Mouse (Mus musculus): ENCODE data around the gene Zfp423. TPM values are rescaled to one million over a fixed set of nuclear protein-coding genes. Genes with fewer than 3 reads are reported as not detected.

Zfp423 gene
- polyA plus RNA-seq, 1 experiment from 2014 or later = 7.0 TPM

- 97% methylated on average over 6 of the region's 6 CpGs for WGBS
- Histone ChIP-seq H3K4me3 (replicated peaks; ENCODE audit: low read length) (no peak overlapping the region), H3K4me1 (ENCODE audit: control insufficient read depth, insufficient read depth, low read length) (peaks cover 10% of the 10 kb centered on the region; the same call in 1 of the 2 replicates), H3K27me3 (ENCODE audit: control insufficient read depth, insufficient read depth, low read length) (peaks cover 12% of the 10 kb centered on the region), H3K36me3 (ENCODE audit: control insufficient read depth, insufficient read depth, low read length) (no peaks in the 10 kb centered on the region), H3K27ac (ENCODE audit: low read length) (no peak overlapping the region), H3K9ac (ENCODE audit: low read length) (no peak overlapping the region), H3K9me3 (replicated peaks; ENCODE audit: control insufficient read depth, low read length) (no peaks in the 10 kb centered on the region), H3K4me2 (ENCODE audit: low read depth, low read length) (no peak overlapping the region)
- no peak for ATAC-seq (ENCODE audit: insufficient read depth, low FRiP score)
Observed at GRCm38 (mm10) chr8:87667297-87667696, 292.1 kb downstream of the Zfp423 start.

GRCm38 (mm10) chr8:87665337-87665736 lies 294.1 kb downstream of the Zfp423 start:
- H3K4me1 ChIP-seq (ENCODE audit: control insufficient read depth, insufficient read depth, low read length) = peaks cover 10% of the 10 kb centered on the region; the same call in 1 of the 2 replicates
- H3K27ac ChIP-seq (ENCODE audit: low read length) = no peak overlapping the region
- 88% methylated on average over 8 of the region's 8 CpGs for WGBS
- peaks cover 21% of the 10 kb centered on the region for H3K27me3 ChIP-seq (ENCODE audit: control insufficient read depth, insufficient read depth, low read length)
- no peak for ATAC-seq (ENCODE audit: insufficient read depth, low FRiP score)
- no peak overlapping the region for H3K4me3 ChIP-seq (replicated peaks; ENCODE audit: low read length)
- no peaks in the 10 kb centered on the region for H3K36me3 ChIP-seq (ENCODE audit: control insufficient read depth, insufficient read depth, low read length)
- no peak overlapping the region for H3K4me2 ChIP-seq (ENCODE audit: low read depth, low read length)
- no peaks in the 10 kb centered on the region for H3K9me3 ChIP-seq (replicated peaks; ENCODE audit: control insufficient read depth, low read length)
- H3K9ac ChIP-seq (ENCODE audit: low read length) = no peak overlapping the region

- H3K9ac ChIP-seq (ENCODE audit: low read length) = no peak overlapping the region
- peaks cover 21% of the 10 kb centered on the region for H3K27me3 ChIP-seq (ENCODE audit: control insufficient read depth, insufficient read depth, low read length)
- no peak overlapping the region for H3K27ac ChIP-seq (ENCODE audit: low read length)
- no peak overlapping the region for H3K4me3 ChIP-seq (replicated peaks; ENCODE audit: low read length)
- H3K9me3 ChIP-seq (replicated peaks; ENCODE audit: control insufficient read depth, low read length) = no peaks in the 10 kb centered on the region
- no peak for ATAC-seq (ENCODE audit: insufficient read depth, low FRiP score)
- H3K4me2 ChIP-seq (ENCODE audit: low read depth, low read length) = no peak overlapping the region
- whole genome bisulfite sequencing = 89% methylated on average over 2 of the region's 2 CpGs
- H3K4me1 ChIP-seq (ENCODE audit: control insufficient read depth, insufficient read depth, low read length) = peaks cover 14% of the 10 kb centered on the region; the same call in 1 of the 2 replicates
- no peaks in the 10 kb centered on the region for H3K36me3 ChIP-seq (ENCODE audit: control insufficient read depth, insufficient read depth, low read length)
Observed at GRCm38 (mm10) chr8:87664217-87664509, 295.2 kb downstream of the Zfp423 start.

- peak; percentile 20 for ATAC-seq (ENCODE audit: insufficient read depth, low FRiP score)
- peak overlapping the region; percentile 55 for H3K4me2 ChIP-seq (ENCODE audit: low read depth, low read length)
- peak overlapping the region; percentile 31 for H3K4me3 ChIP-seq (replicated peaks; ENCODE audit: low read length)
- no peaks in the 10 kb centered on the region for H3K36me3 ChIP-seq (ENCODE audit: control insufficient read depth, insufficient read depth, low read length)
- H3K27ac ChIP-seq (ENCODE audit: low read length) = no peak overlapping the region
- WGBS = 13% methylated on average over 18 of the region's 18 CpGs
- H3K4me1 ChIP-seq (ENCODE audit: control insufficient read depth, insufficient read depth, low read length) = peaks cover 14% of the 10 kb centered on the region; the same call in 1 of the 2 replicates
- H3K9ac ChIP-seq (ENCODE audit: low read length) = peak overlapping the region; percentile 49; the same call in 1 of the 2 replicates
- H3K27me3 ChIP-seq (ENCODE audit: control insufficient read depth, insufficient read depth, low read length) = peaks cover 21% of the 10 kb centered on the region
- H3K9me3 ChIP-seq (replicated peaks; ENCODE audit: control insufficient read depth, low read length) = no peaks in the 10 kb centered on the region
Observed at GRCm38 (mm10) chr8:87663349-87664216, 295.8 kb downstream of the Zfp423 start.

- H3K9me3 ChIP-seq (replicated peaks; ENCODE audit: control insufficient read depth, low read length) = no peaks in the 10 kb centered on the region
- peak; percentile 48 for ATAC-seq (ENCODE audit: insufficient read depth, low FRiP score)
- WGBS = 14% methylated on average over 25 of the region's 25 CpGs
- H3K27me3 ChIP-seq (ENCODE audit: control insufficient read depth, insufficient read depth, low read length) = peaks cover 21% of the 10 kb centered on the region
- H3K4me1 ChIP-seq (ENCODE audit: control insufficient read depth, insufficient read depth, low read length) = peaks cover 12% of the 10 kb centered on the region; the same call in 1 of the 2 replicates
- H3K27ac ChIP-seq (ENCODE audit: low read length) = no peak overlapping the region
- peak overlapping the region; percentile 31 for H3K4me3 ChIP-seq (replicated peaks; ENCODE audit: low read length)
- peak overlapping the region; percentile 55 for H3K4me2 ChIP-seq (ENCODE audit: low read depth, low read length)
- no peaks in the 10 kb centered on the region for H3K36me3 ChIP-seq (ENCODE audit: control insufficient read depth, insufficient read depth, low read length)
- H3K9ac ChIP-seq (ENCODE audit: low read length) = peak overlapping the region; percentile 49
Observed at GRCm38 (mm10) chr8:87662811-87663341, 296.5 kb downstream of the Zfp423 start.

GRCm38 (mm10) chr8:87662307-87662771 lies 297.1 kb downstream of the Zfp423 start:
- 19% methylated on average over 27 of the region's 27 CpGs for WGBS
- H3K27ac ChIP-seq (ENCODE audit: low read length) = no peak overlapping the region
- H3K27me3 ChIP-seq (ENCODE audit: control insufficient read depth, insufficient read depth, low read length) = peaks cover 21% of the 10 kb centered on the region
- no peaks in the 10 kb centered on the region for H3K9me3 ChIP-seq (replicated peaks; ENCODE audit: control insufficient read depth, low read length)
- H3K36me3 ChIP-seq (ENCODE audit: control insufficient read depth, insufficient read depth, low read length) = no peaks in the 10 kb centered on the region
- H3K4me2 ChIP-seq (ENCODE audit: low read depth, low read length) = peak overlapping the region; percentile 55
- peaks cover 12% of the 10 kb centered on the region; the same call in 1 of the 2 replicates for H3K4me1 ChIP-seq (ENCODE audit: control insufficient read depth, insufficient read depth, low read length)
- peak overlapping the region; percentile 31 for H3K4me3 ChIP-seq (replicated peaks; ENCODE audit: low read length)
- peak overlapping the region; percentile 49; the same call in 1 of the 2 replicates for H3K9ac ChIP-seq (ENCODE audit: low read length)
- no peak for ATAC-seq (ENCODE audit: insufficient read depth, low FRiP score)

- Histone ChIP-seq H3K27me3 (ENCODE audit: control insufficient read depth, insufficient read depth, low read length) (peaks cover 21% of the 10 kb centered on the region), H3K4me2 (ENCODE audit: low read depth, low read length) (0 out of 2 replicates have a peak overlapping the region, but pooled peaks have one; percentile 43), H3K36me3 (ENCODE audit: control insufficient read depth, insufficient read depth, low read length) (no peaks in the 10 kb centered on the region), H3K9ac (ENCODE audit: low read length) (no peak overlapping the region), H3K4me3 (replicated peaks; ENCODE audit: low read length) (no peak overlapping the region), H3K27ac (ENCODE audit: low read length) (no peak overlapping the region), H3K4me1 (ENCODE audit: control insufficient read depth, insufficient read depth, low read length) (peaks cover 15% of the 10 kb centered on the region; the same call in 1 of the 2 replicates), H3K9me3 (replicated peaks; ENCODE audit: control insufficient read depth, low read length) (no peaks in the 10 kb centered on the region)
- no peak for ATAC-seq (ENCODE audit: insufficient read depth, low FRiP score)
- 39% methylated on average over 34 of the region's 34 CpGs for WGBS
Observed at GRCm38 (mm10) chr8:87660916-87661910, 298.2 kb downstream of the Zfp423 start.

GRCm38 (mm10) chr8:87660029-87660915 lies 299.1 kb downstream of the Zfp423 start:
- no peak overlapping the region for H3K27ac ChIP-seq (ENCODE audit: low read length)
- H3K27me3 ChIP-seq (ENCODE audit: control insufficient read depth, insufficient read depth, low read length) = peaks cover 21% of the 10 kb centered on the region
- no peaks in the 10 kb centered on the region for H3K36me3 ChIP-seq (ENCODE audit: control insufficient read depth, insufficient read depth, low read length)
- no peak for ATAC-seq (ENCODE audit: insufficient read depth, low FRiP score)
- no peak overlapping the region for H3K4me3 ChIP-seq (replicated peaks; ENCODE audit: low read length)
- peak overlapping the region; percentile 43 for H3K4me2 ChIP-seq (ENCODE audit: low read depth, low read length)
- H3K9me3 ChIP-seq (replicated peaks; ENCODE audit: control insufficient read depth, low read length) = no peaks in the 10 kb centered on the region
- WGBS = 10% methylated on average over 43 of the region's 43 CpGs
- peaks cover 15% of the 10 kb centered on the region; the same call in 1 of the 2 replicates for H3K4me1 ChIP-seq (ENCODE audit: control insufficient read depth, insufficient read depth, low read length)
- H3K9ac ChIP-seq (ENCODE audit: low read length) = peak overlapping the region; percentile 33; the same call in 1 of the 2 replicates
